9 mouse cellular contexts compared by ENCODE assay signal in genomic region chr17:46857361-46857902, GRCm38 (mm10). TPM values are rescaled to one million over a fixed set of nuclear protein-coding genes. Genes with fewer than 3 reads are reported as not detected.
DNase-seq lines count a peak whose midpoint lies in the region; ATAC-seq and TF ChIP-seq lines count a peak whose summit lies in the region.
"Had no signal": no experiment of that assay in that cellular context is flagged by ENCODE, and none has a peak within 500 bp of the region (broad histone marks: within the 10 kb centered on the region; RNA-seq: fewer than 3 reads in every experiment).

No protein-coding gene starts in this region.

- no peaks in the 10 kb centered on the region for H3K9me3 ChIP-seq in CH12.LX (replicated peaks; ENCODE audit: low read length)
- H3K9me3 ChIP-seq in forebrain, embryonic 11.5 days (ENCODE audit: control insufficient read depth, low read length): no peaks in the 10 kb centered on the region
- no peaks in the 10 kb centered on the region for H3K9me3 ChIP-seq in heart, embryonic 16.5 days (replicated peaks; ENCODE audit: control insufficient read depth, low read length)
- no peaks in the 10 kb centered on the region for H3K9me3 ChIP-seq in liver, postnatal 0 days (ENCODE audit: low read length)
- no peaks in the 10 kb centered on the region for H3K9me3 ChIP-seq in neural tube, embryonic 15.5 days (replicated peaks)

- no peaks in the 10 kb centered on the region for H3K27me3 ChIP-seq in CH12.LX (replicated peaks)
- H3K27me3 ChIP-seq in forebrain, embryonic 11.5 days (ENCODE audit: control insufficient read depth, insufficient read depth, low read length): no peaks in the 10 kb centered on the region
- no peaks in the 10 kb centered on the region for H3K27me3 ChIP-seq in heart, embryonic 16.5 days (ENCODE audit: control insufficient read depth, insufficient read depth, low read length)
- no peaks in the 10 kb centered on the region for H3K27me3 ChIP-seq in liver, postnatal 0 days (ENCODE audit: insufficient read depth, low read length)
- no peaks in the 10 kb centered on the region for H3K27me3 ChIP-seq in neural tube, embryonic 15.5 days (replicated peaks)
- H3K27me3 ChIP-seq in thymus, adult 2 months (ENCODE audit: control insufficient read depth, insufficient read depth, low read length): no peaks in the 10 kb centered on the region

- WGBS in forebrain, embryonic 11.5 days: under 1% methylated on average over 42 of the region's 52 CpGs
- 0% methylated on average over 39 of the region's 52 CpGs for WGBS in heart, embryonic 16.5 days
- WGBS in liver, postnatal 0 days (ENCODE audit: insufficient replicate concordance): under 1% methylated on average over 23 of the region's 52 CpGs
- WGBS in neural tube, embryonic 15.5 days: 0% methylated on average over 16 of the region's 52 CpGs
- WGBS in thymus, adult 2 months: 0% methylated on average over 36 of the region's 52 CpGs

- no peak for TF ChIP-seq EP300 in CH12.LX (IDR thresholded peaks at IDR 0.05; ENCODE audit: low read length)
- TF ChIP-seq EP300 in liver, postnatal 0 days (IDR thresholded peaks at IDR 0.05; ENCODE audit: low read depth): no peak

- in situ Hi-C loops in CH12.LX (cut with MboI; ENCODE audit: low pct_ligation_motif_present, low pct_unique_long_range_greater_than_20kb, low sequenced_read_pairs): no loop called here

- H3K9ac ChIP-seq in CH12.LX (ENCODE audit: insufficient read depth, low read depth): peak overlapping the region; percentile 99
- peak overlapping the region; percentile 100 for H3K9ac ChIP-seq in forebrain, embryonic 11.5 days (ENCODE audit: low read length)
- peak overlapping the region; percentile 100 for H3K9ac ChIP-seq in heart, embryonic 16.5 days (ENCODE audit: low read length)
- H3K9ac ChIP-seq in liver, postnatal 0 days (replicated peaks): peak overlapping the region; percentile 100
- peak overlapping the region; percentile 100 for H3K9ac ChIP-seq in neural tube, embryonic 15.5 days (replicated peaks)

- H3K27ac ChIP-seq in CH12.LX (ENCODE audit: insufficient read depth, low read depth): peak overlapping the region; percentile 78
- peak overlapping the region; percentile 100 for H3K27ac ChIP-seq in forebrain, embryonic 11.5 days (ENCODE audit: low read depth, low read length)
- peak overlapping the region; percentile 99 for H3K27ac ChIP-seq in heart, embryonic 16.5 days (ENCODE audit: low read length)
- peak overlapping the region; percentile 100 for H3K27ac ChIP-seq in liver, postnatal 0 days (ENCODE audit: low read depth)
- H3K27ac ChIP-seq in neural tube, embryonic 15.5 days (replicated peaks): peak overlapping the region; percentile 100
- H3K27ac ChIP-seq in thymus, adult 2 months (ENCODE audit: control insufficient read depth, insufficient read depth, low read length): peak overlapping the region; percentile 92

- dilution Hi-C loops in CH12.LX (cut with MboI; ENCODE audit: extremely low pct_ligation_motif_present, extremely low pct_unique_long_range_greater_than_20kb, low sequenced_read_pairs): no loop called here

- H3K4me2 ChIP-seq in CH12.LX (ENCODE audit: insufficient read depth, low read depth, poor library complexity, severe bottlenecking): peak overlapping the region; percentile 76
- H3K4me2 ChIP-seq in forebrain, embryonic 11.5 days (ENCODE audit: low read depth, low read length, severe bottlenecking): peak overlapping the region; percentile 48
- peak overlapping the region; percentile 70 for H3K4me2 ChIP-seq in heart, embryonic 16.5 days (ENCODE audit: low read depth, low read length)
- peak overlapping the region; percentile 84 for H3K4me2 ChIP-seq in liver, postnatal 0 days (ENCODE audit: low read depth, low read length)
- H3K4me2 ChIP-seq in neural tube, embryonic 15.5 days: peak overlapping the region; percentile 64

- TF ChIP-seq POLR2A in CH12.LX (IDR thresholded peaks at IDR 0.05; ENCODE audit: low read depth, low read length): peak; percentile 62; the same call in 1 of the 2 replicates
- TF ChIP-seq POLR2A in thymus, adult 2 months (IDR thresholded peaks at IDR 0.05; ENCODE audit: control insufficient read depth, extremely low read depth, insufficient read depth, low read length, poor library complexity): no peak

- H3K4me1 ChIP-seq in CH12.LX (ENCODE audit: control insufficient read depth in 1 of 2, insufficient read depth in 2 of 2): peaks cover 10 to 46% of the 10 kb centered on the region in 2 experiments
- H3K4me1 ChIP-seq in forebrain, embryonic 11.5 days (replicated peaks; ENCODE audit: control insufficient read depth, insufficient read depth, low read length): peaks cover 6% of the 10 kb centered on the region; the same call in 1 of the 2 replicates
- H3K4me1 ChIP-seq in heart, embryonic 16.5 days (ENCODE audit: control insufficient read depth, insufficient read depth, low read length): peaks cover 33% of the 10 kb centered on the region
- H3K4me1 ChIP-seq in liver, postnatal 0 days (ENCODE audit: insufficient read depth): peaks cover 26% of the 10 kb centered on the region
- H3K4me1 ChIP-seq in neural tube, embryonic 15.5 days: peaks cover 44% of the 10 kb centered on the region
- peaks cover 17% of the 10 kb centered on the region for H3K4me1 ChIP-seq in thymus, adult 2 months (replicated peaks; ENCODE audit: control insufficient read depth, insufficient read depth, low read length)

- TF ChIP-seq CTCF in CH12.LX (conservative IDR thresholded peaks at IDR 0.05 in 1 of 2, IDR thresholded peaks at IDR 0.05 in 1 of 2; ENCODE audit: low read depth in 2 of 2, low read length in 2 of 2): no peak
- no peak for TF ChIP-seq CTCF in liver, postnatal 0 days (IDR thresholded peaks at IDR 0.05; ENCODE audit: low read depth)
- no peak for TF ChIP-seq CTCF in thymus, adult 2 months (IDR thresholded peaks at IDR 0.05; ENCODE audit: borderline replicate concordance, control insufficient read depth, extremely low read depth, insufficient read depth, low read length, poor library complexity)

- peak; percentile 66 for DNase-seq in CH12.LX (ENCODE audit: extremely low read depth)
- DNase-seq in c-Kit-positive CD71-negative TER-119-negative erythroid progenitor cells, embryonic 14.5 days (ENCODE audit: low read depth): peak; percentile 36
- peak; percentile 92 for DNase-seq in forebrain, embryonic 11.5 days (ENCODE audit: low spot score)
- peak; percentile 73 to 84 for DNase-seq in kidney, postnatal 36 days
- peak; percentile 82 for DNase-seq in liver, postnatal 0 days
- peak; percentile 66 for DNase-seq in thymus, adult 2 months

- TF ChIP-seq RAD21 in CH12.LX (IDR thresholded peaks at IDR 0.05; ENCODE audit: low read depth, low read length): no peak

- H3K36me3 ChIP-seq in CH12.LX (replicated peaks in 1 of 2; ENCODE audit: control insufficient read depth in 1 of 2, insufficient read depth in 1 of 2, low read length in 1 of 2): peaks cover 0 to 4% of the 10 kb centered on the region in 2 experiments
- no peaks in the 10 kb centered on the region for H3K36me3 ChIP-seq in forebrain, embryonic 11.5 days (ENCODE audit: control insufficient read depth, insufficient read depth, low read length)
- no peaks in the 10 kb centered on the region for H3K36me3 ChIP-seq in heart, embryonic 16.5 days (ENCODE audit: control insufficient read depth, insufficient read depth)
- no peaks in the 10 kb centered on the region for H3K36me3 ChIP-seq in liver, postnatal 0 days (replicated peaks; ENCODE audit: insufficient read depth, low read length)
- no peaks in the 10 kb centered on the region for H3K36me3 ChIP-seq in neural tube, embryonic 15.5 days
- no peaks in the 10 kb centered on the region for H3K36me3 ChIP-seq in thymus, adult 2 months (ENCODE audit: control insufficient read depth, insufficient read depth, low read length)

- peak; percentile 84 for ATAC-seq in forebrain, embryonic 11.5 days (replicated peaks; ENCODE audit: low FRiP score)
- ATAC-seq in heart, embryonic 16.5 days (replicated peaks; ENCODE audit: extremely low read depth, insufficient read depth, low FRiP score): peak; percentile 67
- peak; percentile 77 for ATAC-seq in liver, postnatal 0 days
- peak; percentile 78 for ATAC-seq in neural tube, embryonic 15.5 days (ENCODE audit: low FRiP score)

- peak overlapping the region; percentile 74 to 84 (median 83) for H3K4me3 ChIP-seq in CH12.LX (replicated peaks in 1 of 3; ENCODE audit: low read depth in 2 of 3, low read length in 2 of 3, poor library complexity in 1 of 3)
- peak overlapping the region; percentile 99 for H3K4me3 ChIP-seq in forebrain, embryonic 11.5 days (ENCODE audit: low read depth, low read length)
- H3K4me3 ChIP-seq in heart, embryonic 16.5 days (ENCODE audit: low read length): peak overlapping the region; percentile 66
- peak overlapping the region; percentile 91 for H3K4me3 ChIP-seq in liver, postnatal 0 days (ENCODE audit: low read depth, low read length)
- H3K4me3 ChIP-seq in neural tube, embryonic 15.5 days (replicated peaks): peak overlapping the region; percentile 92
- peak overlapping the region; percentile 97 for H3K4me3 ChIP-seq in thymus, adult 2 months (ENCODE audit: control insufficient read depth, insufficient read depth, low read length)

- peaks cover 28% of the 10 kb centered on the region for H3K79me2 ChIP-seq in CH12.LX (replicated peaks; ENCODE audit: control insufficient read depth, extremely low read depth, insufficient read depth, poor library complexity, severe bottlenecking)

RNA-seq across cellular contexts. Expression of gene Bicral, which starts 0.8 kb away (rescaled TPM):
- 7.1 and 7.4 TPM in 2 replicates for total RNA-seq in CH12.LX (2012; rRNA removed)
- total RNA-seq in CH12.LX (2014; rRNA removed): 2.4 and 3.0 TPM in 2 replicates
- 5.0 and 5.9 TPM in 2 replicates for polyA plus RNA-seq in CH12.LX (2012; ENCODE audit: insufficient read length, low read depth)
- polyA plus RNA-seq in forebrain, embryonic 11.5 days (2014; fragmentation: Nextera tagmentation; extraction: Ambion mirVana): 6.8 and 7.2 TPM in 2 replicates
- polyA plus RNA-seq in heart, embryonic 16.5 days (2015; fragmentation: Nextera tagmentation; extraction: Ambion mirVana): 3.5 and 3.9 TPM in 2 replicates
- 1.8 and 1.9 TPM in 2 replicates for polyA plus RNA-seq in liver, postnatal 0 days (2015; fragmentation: Nextera tagmentation; extraction: Ambion mirVana)
- 6.6 and 8.3 TPM in 2 replicates for polyA plus RNA-seq in neural tube, embryonic 15.5 days (2015; fragmentation: Nextera tagmentation; extraction: Ambion mirVana)
- polyA plus RNA-seq in thymus, adult 2 months (2012; rRNA removed): 19.3 and 28.1 TPM in 2 replicates

RNA-seq across cellular contexts. Expression of gene Tbcc, which starts 33.1 kb away (rescaled TPM):
- 27.8 and 32.8 TPM in 2 replicates for total RNA-seq in CH12.LX (2012; rRNA removed)
- total RNA-seq in CH12.LX (2014; rRNA removed): 19.4 and 21.6 TPM in 2 replicates
- 15.1 and 16.4 TPM in 2 replicates for polyA plus RNA-seq in CH12.LX (2012; ENCODE audit: insufficient read length, low read depth)
- polyA plus RNA-seq in forebrain, embryonic 11.5 days (2014; fragmentation: Nextera tagmentation; extraction: Ambion mirVana): 62.3 and 65.3 TPM in 2 replicates
- 40.3 and 42.9 TPM in 2 replicates for polyA plus RNA-seq in heart, embryonic 16.5 days (2015; fragmentation: Nextera tagmentation; extraction: Ambion mirVana)
- 24.1 and 30.1 TPM in 2 replicates for polyA plus RNA-seq in liver, postnatal 0 days (2015; fragmentation: Nextera tagmentation; extraction: Ambion mirVana)
- 55.9 and 62.5 TPM in 2 replicates for polyA plus RNA-seq in neural tube, embryonic 15.5 days (2015; fragmentation: Nextera tagmentation; extraction: Ambion mirVana)
- polyA plus RNA-seq in thymus, adult 2 months (2012; rRNA removed): 23.7 and 28.5 TPM in 2 replicates

RNA-seq across cellular contexts. Expression of gene Prph2, which starts 52.8 kb away (rescaled TPM):
- not detected in 2 replicates for total RNA-seq in CH12.LX (2012; rRNA removed)
- total RNA-seq in CH12.LX (2014; rRNA removed): not detected in 2 replicates
- polyA plus RNA-seq in CH12.LX (2012; ENCODE audit: insufficient read length, low read depth): not detected in 2 replicates
- not detected in 2 replicates for polyA plus RNA-seq in forebrain, embryonic 11.5 days (2014; fragmentation: Nextera tagmentation; extraction: Ambion mirVana)
- not detected in 2 replicates for polyA plus RNA-seq in heart, embryonic 16.5 days (2015; fragmentation: Nextera tagmentation; extraction: Ambion mirVana)
- not detected in 2 replicates for polyA plus RNA-seq in liver, postnatal 0 days (2015; fragmentation: Nextera tagmentation; extraction: Ambion mirVana)
- not detected in 2 replicates for polyA plus RNA-seq in neural tube, embryonic 15.5 days (2015; fragmentation: Nextera tagmentation; extraction: Ambion mirVana)
- polyA plus RNA-seq in thymus, adult 2 months (2012; rRNA removed): 0.09 and 0.15 TPM in 2 replicates
- polyA plus RNA-seq: large intestine, adult 2 months had no signal

Comparison
In these comparisons a context has a peak if more than half of its experiments do, and no peak if none do; other contexts are left out.
1. Peak in every context shown above with its lines: DNase-seq, ATAC-seq, H3K4me3 ChIP-seq and H3K27ac ChIP-seq.
2. DNase-seq: peak in every context shown above with its lines; median percentile 92 in forebrain, embryonic 11.5 days; 82 in liver, postnatal 0 days; 78 in kidney, postnatal 36 days; 66 in CH12.LX; 66 in thymus, adult 2 months; 36 in c-Kit-positive CD71-negative TER-119-negative erythroid progenitor cells, embryonic 14.5 days.